Mouse (Mus musculus) olfactory bulb, adult 2 months (tissue): ENCODE measurements around the gene Prg2. TPM values are rescaled to one million over a fixed set of nuclear protein-coding genes. Genes with fewer than 3 reads are reported as not detected.

Source experiments
- H3K27ac ChIP-seq: fragments of 200-500 bp; 2 replicates; pipeline ENCODE4 v1.5.1; 2012; ENCODE audit warnings: low read depth, low read length; ENCODE audit not compliant: insufficient read depth
- H3K4me1 ChIP-seq: fragments of 200-500 bp; 2 replicates; pipeline ENCODE4 v1.6.1; 2012; ENCODE audit warnings: low read length; ENCODE audit not compliant: control insufficient read depth, insufficient read depth
- H3K4me3 ChIP-seq: fragments of 200-500 bp; 2 replicates; pipeline ENCODE4 v1.5.1; 2012; ENCODE audit warnings: mild to moderate bottlenecking, low read depth, low read length, moderate library complexity; ENCODE audit not compliant: insufficient read depth
- CTCF ChIP-seq: fragments of 200-500 bp; IDR thresholded peaks from 2 replicates; pipeline ENCODE4 v1.5.1; 2012; ENCODE audit warnings: low read depth, mild to moderate bottlenecking, low read length, moderate library complexity; ENCODE audit not compliant: insufficient read depth
- POLR2A ChIP-seq: fragments of 200-500 bp; IDR thresholded peaks from 2 replicates; pipeline ENCODE4 v1.6.1; 2012; ENCODE audit warnings: mild to moderate bottlenecking, low read depth, low read length, moderate library complexity; ENCODE audit not compliant: insufficient read depth
- WGBS: fragments of 180-500 bp; shearing (Covaris S2); methylation state at CpG from one replicate; pipeline ENCODE4 v1.1.7; 2018; 5-methylcytosine and 5-hydroxymethylcytosine counted together
- polyA plus RNA-seq: library from polyadenylated mRNA; stranded (reverse); fragments of >200 nt; gene quantifications from 2 replicates; pipeline ENCODE4 v1.2.4, GENCODE M21; 2012; ENCODE audit warnings: low replicate concordance; ENCODE audit not compliant: missing spikeins, insufficient read depth, insufficient read length

Gene Prg2
- polyA plus RNA-seq, 1 experiment = not detected

GRCm38 (mm10) chr2:85012679-85013078 lies 32.4 kb downstream of the Prg2 start:
- H3K27ac ChIP-seq = no peak overlapping the region
- TF ChIP-seq POLR2A = no peak
- WGBS = 87% methylated on average over 14 of the region's 14 CpGs
- no peak overlapping the region for H3K4me3 ChIP-seq
- H3K4me1 ChIP-seq = no peaks in the 10 kb centered on the region

GRCm38 (mm10) chr2:85013826-85014587 lies 33.7 kb downstream of the Prg2 start:
- H3K4me3 ChIP-seq = no peak overlapping the region
- no peak overlapping the region for H3K27ac ChIP-seq
- H3K4me1 ChIP-seq = no peaks in the 10 kb centered on the region
- 91% methylated on average over 5 of the region's 5 CpGs for WGBS
- TF ChIP-seq CTCF (no peak), POLR2A (no peak)

GRCm38 (mm10) chr2:85014588-85014982 lies 34.3 kb downstream of the Prg2 start:
- Histone ChIP-seq H3K4me3 (no peak overlapping the region), H3K4me1 (no peaks in the 10 kb centered on the region), H3K27ac (no peak overlapping the region)
- TF ChIP-seq POLR2A (no peak), CTCF (no peak)
- 44% methylated on average over 3 of the region's 3 CpGs for WGBS

DNA sequence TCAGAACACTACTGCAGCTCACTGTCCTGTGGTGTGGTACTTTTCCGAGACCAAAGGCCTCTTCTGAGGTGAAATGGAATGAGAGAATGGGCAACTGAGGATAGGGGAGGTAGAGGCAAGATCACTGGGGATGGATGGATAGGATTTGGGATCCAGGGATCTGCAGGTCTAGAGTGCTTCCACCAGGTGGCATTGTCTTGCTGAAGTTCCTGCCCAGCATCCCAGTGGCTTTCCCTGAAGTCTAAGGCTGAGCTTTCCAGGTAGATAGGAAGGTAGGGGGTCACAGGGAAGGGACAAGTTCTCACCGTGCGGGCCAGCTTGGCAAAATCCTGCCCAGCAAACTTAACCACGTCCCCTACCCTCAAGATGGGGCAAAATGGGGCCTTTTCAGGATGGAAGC lies 41.8 kb downstream of the Prg2 start:
- Histone ChIP-seq H3K4me3 (no peak overlapping the region), H3K27ac (no peak overlapping the region), H3K4me1 (no peaks in the 10 kb centered on the region)
- TF ChIP-seq POLR2A (no peak), CTCF (no peak)
- 31% methylated on average over 4 of the region's 4 CpGs for WGBS

GRCm38 (mm10) chr2:85026178-85026577 lies 45.9 kb downstream of the Prg2 start:
- 62% methylated on average over 3 of the region's 3 CpGs for WGBS
- TF ChIP-seq CTCF (no peak), POLR2A (no peak)
- no peak overlapping the region for H3K4me3 ChIP-seq

GRCm38 (mm10) chr2:85027281-85027680 lies 47.0 kb downstream of the Prg2 start:
- H3K4me1 ChIP-seq = no peaks in the 10 kb centered on the region
- H3K4me3 ChIP-seq = no peak overlapping the region
- no peak overlapping the region for H3K27ac ChIP-seq
- 77% methylated on average over 5 of the region's 5 CpGs for WGBS
- TF ChIP-seq POLR2A (no peak), CTCF (no peak)

More at GRCm38 (mm10) chr2:85026178-85026577, 45.9 kb downstream of the Prg2 start:
- Histone ChIP-seq H3K27ac (no peak overlapping the region), H3K4me1 (no peaks in the 10 kb centered on the region)

DNA sequence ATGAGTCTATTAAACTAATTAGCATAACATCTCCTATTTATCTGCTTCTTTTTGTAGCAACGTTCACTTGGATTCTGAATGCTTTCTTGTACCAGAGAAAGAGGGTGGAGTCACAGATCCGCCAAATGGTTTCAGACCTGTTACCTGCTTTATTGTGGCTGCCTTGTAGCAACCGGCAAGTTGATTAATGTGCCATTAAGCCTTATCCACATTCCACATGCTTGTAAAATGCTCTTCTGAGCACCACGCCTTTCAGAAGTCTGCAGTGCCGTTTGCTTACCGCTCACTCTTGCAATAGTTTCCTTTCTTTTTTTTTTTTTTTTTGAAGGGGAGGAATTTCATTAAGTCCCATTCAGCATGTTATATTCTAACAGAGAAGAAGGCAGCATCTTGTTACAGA lies 49.6 kb downstream of the Prg2 start:
- no peak overlapping the region for H3K4me3 ChIP-seq
- H3K27ac ChIP-seq = no peak overlapping the region
- no peaks in the 10 kb centered on the region for H3K4me1 ChIP-seq
- 53% methylated on average over 6 of the region's 6 CpGs for WGBS
- TF ChIP-seq POLR2A = no peak

DNA sequence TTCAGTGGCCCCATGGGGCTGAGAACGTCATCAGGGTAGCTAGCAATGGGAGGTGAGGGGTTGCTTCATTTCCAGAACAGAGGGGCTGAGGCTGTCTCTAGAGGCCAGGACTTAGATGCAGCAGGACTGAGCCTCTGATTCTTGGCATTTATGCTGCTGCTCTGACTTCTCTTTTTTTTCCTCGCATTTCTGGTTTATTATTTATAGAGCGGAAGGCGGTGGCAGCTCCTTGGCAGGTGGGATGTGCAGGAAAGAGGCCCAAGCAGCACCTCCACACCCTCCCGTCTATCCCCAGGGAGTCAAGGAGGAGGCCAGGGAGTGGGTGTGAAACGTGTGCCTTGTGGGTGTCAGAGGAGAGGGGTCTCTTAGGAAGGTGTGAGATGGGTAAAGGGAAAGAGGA lies 50.7 kb downstream of the Prg2 start:
- Histone ChIP-seq H3K4me1 (no peaks in the 10 kb centered on the region), H3K4me3 (no peak overlapping the region), H3K27ac (no peak overlapping the region)
- TF ChIP-seq CTCF (no peak), POLR2A (no peak)
- 63% methylated on average over 6 of the region's 6 CpGs for WGBS

DNA sequence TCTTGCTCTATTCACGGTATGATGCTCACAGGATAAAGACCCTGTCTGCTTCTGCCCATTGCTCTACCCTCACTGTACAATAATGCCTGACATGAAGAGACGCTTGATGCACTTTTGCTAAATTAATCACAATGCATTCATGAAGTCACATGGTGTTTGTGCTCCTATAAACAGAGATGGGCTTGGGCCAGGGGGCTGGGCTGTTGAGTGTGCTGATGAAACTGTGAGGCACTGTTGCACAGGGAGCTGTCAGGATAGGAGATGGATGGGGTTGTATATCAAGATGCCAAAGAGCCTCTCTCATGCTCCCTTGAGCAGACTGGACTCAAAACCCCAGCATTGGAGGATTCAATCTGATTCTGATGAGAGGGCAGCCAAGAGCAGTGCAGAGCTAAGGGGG lies 52.9 kb downstream of the Prg2 start:
- WGBS = 87% methylated on average over 2 of the region's 2 CpGs
- Histone ChIP-seq H3K4me3 (no peak overlapping the region), H3K27ac (no peak overlapping the region), H3K4me1 (peaks cover under 1% of the 10 kb centered on the region)
- TF ChIP-seq CTCF (no peak), POLR2A (no peak)

Other genes starting within 250 kb of the Prg2 start
- 194 TPM in 1 of 2 replicates, not detected in the other for gene Ypel4, start 246.4 kb upstream of the Prg2 start, polyA plus RNA-seq
- gene Gm19426, start 236.8 kb upstream of the Prg2 start, polyA plus RNA-seq = not detected in 2 replicates
- gene Serping1, start 205.0 kb upstream of the Prg2 start, polyA plus RNA-seq = not detected in 2 replicates
- gene Ube2l6, start 181.6 kb upstream of the Prg2 start, polyA plus RNA-seq = not detected in 2 replicates
- not detected in 2 replicates for gene Smtnl1, start 157.8 kb upstream of the Prg2 start, polyA plus RNA-seq
- gene Timm10, start 153.5 kb upstream of the Prg2 start, polyA plus RNA-seq = not detected in 2 replicates
- gene Slc43a1, start 141.6 kb upstream of the Prg2 start, polyA plus RNA-seq = not detected in 2 replicates
- gene Rtn4rl2, start 93.8 kb upstream of the Prg2 start, polyA plus RNA-seq = not detected in 2 replicates
- gene Slc43a3, start 43.9 kb upstream of the Prg2 start, polyA plus RNA-seq = not detected in 2 replicates
- not detected in 2 replicates for gene Prg3, start 7.8 kb downstream of the Prg2 start, polyA plus RNA-seq
- gene Ssrp1, start 56.8 kb downstream of the Prg2 start, polyA plus RNA-seq = not detected in 2 replicates
- gene P2rx3, start 57.0 kb downstream of the Prg2 start, polyA plus RNA-seq = not detected in 2 replicates
- gene Tnks1bp1, start 67.6 kb downstream of the Prg2 start, polyA plus RNA-seq = not detected in 2 replicates
- not detected in 2 replicates for gene Aplnr, start 155.8 kb downstream of the Prg2 start, polyA plus RNA-seq
- gene Lrrc55, start 216.7 kb downstream of the Prg2 start, polyA plus RNA-seq = 119 TPM in 1 of 2 replicates, not detected in the other